Mouse (Mus musculus): Measurements from ENCODE around the gene Crygn. TPM values are rescaled to one million over a fixed set of nuclear protein-coding genes. Genes with fewer than 3 reads are reported as not detected.
A peak's percentile ranks its signal among the peaks of the same experiment; 100 is the strongest.

Gene Crygn
- total RNA-seq, 2 experiments from 2014 or later: 2.3 TPM; not detected in 1

GRCm38 (mm10) chr5:24749731-24750130 is 8.1 kb downstream of the Crygn start:
- no peak for DNase-seq (ENCODE audit: low spot score in 2 of 2)

- DNase-seq (ENCODE audit: low spot score in 2 of 2): no peak
Observed at GRCm38 (mm10) chr5:24747533-24747932, 10.3 kb downstream of the Crygn start.

GRCm38 (mm10) chr5:24743956-24744355 is 13.9 kb downstream of the Crygn start:
- no peak for DNase-seq (ENCODE audit: low spot score in 2 of 2)

GRCm38 (mm10) chr5:24741172-24741885 is 16.5 kb downstream of the Crygn start:
- DNase-seq (ENCODE audit: low spot score in 2 of 2): no peak

- DNase-seq (ENCODE audit: low spot score in 2 of 2): peak in 1 of 2 experiments; percentile 42
Observed at GRCm38 (mm10) chr5:24739141-24739753, 18.6 kb downstream of the Crygn start.

- DNase-seq (ENCODE audit: low spot score in 2 of 2): no peak
Observed at GRCm38 (mm10) chr5:24738517-24738916, 19.3 kb downstream of the Crygn start.

- no peak for DNase-seq (ENCODE audit: low spot score in 2 of 2)
Observed at GRCm38 (mm10) chr5:24737595-24737994, 20.2 kb downstream of the Crygn start.

- no peak for DNase-seq (ENCODE audit: low spot score in 2 of 2)
Observed at GRCm38 (mm10) chr5:24733771-24734426, 23.9 kb downstream of the Crygn start.

- no peak for DNase-seq (ENCODE audit: low spot score in 2 of 2)
Observed at GRCm38 (mm10) chr5:24733134-24733533, 24.7 kb downstream of the Crygn start.

- no peak for DNase-seq (ENCODE audit: low spot score in 2 of 2)
Observed at GRCm38 (mm10) chr5:24730986-24731385, 26.8 kb downstream of the Crygn start.

GRCm38 (mm10) chr5:24730488-24730871 is 27.3 kb downstream of the Crygn start, which contains the start of gene Wdr86:
Wdr86 (minus strand) TSS chr5:24730727.
- no peak for DNase-seq (ENCODE audit: low spot score in 2 of 2)

- no peak for DNase-seq (ENCODE audit: low spot score in 2 of 2)
Observed at GRCm38 (mm10) chr5:24729797-24730487, 27.9 kb downstream of the Crygn start.

- no peak for DNase-seq (ENCODE audit: low spot score in 2 of 2)
Observed at GRCm38 (mm10) chr5:24726901-24727836, 30.6 kb downstream of the Crygn start.

GRCm38 (mm10) chr5:24725897-24726296 is 31.9 kb downstream of the Crygn start:
- DNase-seq (ENCODE audit: low spot score in 2 of 2): no peak

GRCm38 (mm10) chr5:24724805-24725204 is 33.0 kb downstream of the Crygn start:
- no peak for DNase-seq (ENCODE audit: low spot score in 2 of 2)

- DNase-seq (ENCODE audit: low spot score in 2 of 2): no peak
Observed at GRCm38 (mm10) chr5:24724270-24724634, 33.6 kb downstream of the Crygn start.

- DNase-seq (ENCODE audit: low spot score in 2 of 2): no peak
Observed at GRCm38 (mm10) chr5:24723527-24724269, 34.1 kb downstream of the Crygn start.

- DNase-seq (ENCODE audit: low spot score in 2 of 2): no peak
Observed at GRCm38 (mm10) chr5:24719852-24720251, 38.0 kb downstream of the Crygn start.

- no peak for DNase-seq (ENCODE audit: low spot score in 2 of 2)
Observed at GRCm38 (mm10) chr5:24718076-24718475, 39.7 kb downstream of the Crygn start.

GRCm38 (mm10) chr5:24713987-24714386 is 43.8 kb downstream of the Crygn start:
- DNase-seq (ENCODE audit: low spot score in 2 of 2): no peak

Measured in adrenal gland, adult 18-20 months (tissue).